Mouse (Mus musculus): ENCODE results near the gene Otud4. TPM values are rescaled to one million over a fixed set of nuclear protein-coding genes. Genes with fewer than 3 reads are reported as not detected.
"Not testable (repeated sequence)": the region's sequence is repeated elsewhere in the genome, so short reads cannot be mapped to it uniquely, and the experiment has no call there.

Gene Otud4
- polyA plus RNA-seq, 1 experiment from 2014 or later: 9.3 TPM

GRCm38 (mm10) chr8:79641119-79641518 is 1.7 kb downstream of the Otud4 start:
- no peaks in the 10 kb centered on the region for H3K27me3 ChIP-seq (replicated peaks)
- 26% methylated on average over 1 of the region's 1 CpGs for WGBS
- H3K9me3 ChIP-seq (replicated peaks): no peaks in the 10 kb centered on the region
- peak overlapping the region; percentile 61 for H3K4me3 ChIP-seq (replicated peaks)
- H3K9ac ChIP-seq (replicated peaks): peak overlapping the region; percentile 31; the same call in 1 of the 2 replicates
- H3K36me3 ChIP-seq: 0 out of 2 replicates have a peak, but pooled peaks cover 3% of the 10 kb centered on the region
- ATAC-seq (ENCODE audit: low FRiP score): no peak
- H3K27ac ChIP-seq (replicated peaks): no peak overlapping the region
- peaks cover 37% of the 10 kb centered on the region for H3K4me1 ChIP-seq
- peak overlapping the region; percentile 67 for H3K4me2 ChIP-seq

GRCm38 (mm10) chr8:79649569-79649968 is 10.2 kb downstream of the Otud4 start:
- Histone ChIP-seq H3K9me3 (replicated peaks) (no peaks in the 10 kb centered on the region), H3K27me3 (replicated peaks) (no peaks in the 10 kb centered on the region), H3K4me1 (no peaks in the 10 kb centered on the region), H3K4me3 (replicated peaks) (no peak overlapping the region), H3K9ac (replicated peaks) (no peak overlapping the region), H3K27ac (replicated peaks) (no peak overlapping the region), H3K4me2 (no peak overlapping the region), H3K36me3 (peaks cover 8% of the 10 kb centered on the region)
- no peak for ATAC-seq (ENCODE audit: low FRiP score)
- WGBS: 95% methylated on average over 4 of the region's 4 CpGs

GRCm38 (mm10) chr8:79650158-79650814 is 10.9 kb downstream of the Otud4 start:
- Histone ChIP-seq H3K27me3 (replicated peaks) (no peaks in the 10 kb centered on the region), H3K4me2 (no peak overlapping the region), H3K9me3 (replicated peaks) (no peaks in the 10 kb centered on the region), H3K4me1 (no peaks in the 10 kb centered on the region), H3K9ac (replicated peaks) (no peak overlapping the region), H3K4me3 (replicated peaks) (no peak overlapping the region), H3K27ac (replicated peaks) (no peak overlapping the region), H3K36me3 (peaks cover 11% of the 10 kb centered on the region)
- no peak for ATAC-seq (ENCODE audit: low FRiP score)
- 77% methylated on average over 1 of the region's 1 CpGs for WGBS

GRCm38 (mm10) chr8:79653736-79654135 is 14.3 kb downstream of the Otud4 start:
- 94% methylated on average over 4 of the region's 4 CpGs for WGBS
- ATAC-seq (ENCODE audit: low FRiP score): no peak
- no peaks in the 10 kb centered on the region for H3K9me3 ChIP-seq (replicated peaks)
- no peaks in the 10 kb centered on the region for H3K27me3 ChIP-seq (replicated peaks)
- H3K4me2 ChIP-seq: no peak overlapping the region
- peaks cover 12% of the 10 kb centered on the region for H3K36me3 ChIP-seq
- no peak overlapping the region for H3K4me3 ChIP-seq (replicated peaks)
- H3K27ac ChIP-seq (replicated peaks): no peak overlapping the region
- H3K9ac ChIP-seq (replicated peaks): no peak overlapping the region
- no peaks in the 10 kb centered on the region for H3K4me1 ChIP-seq

GRCm38 (mm10) chr8:79658715-79659114 is 19.3 kb downstream of the Otud4 start:
- H3K27ac ChIP-seq (replicated peaks); H3K4me2 ChIP-seq; H3K9me3 ChIP-seq (replicated peaks); H3K27me3 ChIP-seq (replicated peaks); H3K4me1 ChIP-seq; ATAC-seq (ENCODE audit: low FRiP score); H3K4me3 ChIP-seq (replicated peaks); H3K9ac ChIP-seq (replicated peaks): not testable (repeated sequence)
- WGBS: 97% methylated on average over 3 of the region's 4 CpGs
- peaks cover 34% of the 10 kb centered on the region for H3K36me3 ChIP-seq

- Histone ChIP-seq H3K36me3 (peaks cover 27% of the 10 kb centered on the region), H3K27ac (replicated peaks) (no peak overlapping the region), H3K4me1 (0 out of 2 replicates have a peak, but pooled peaks cover 7% of the 10 kb centered on the region), H3K4me3 (replicated peaks) (no peak overlapping the region), H3K4me2 (no peak overlapping the region), H3K27me3 (replicated peaks) (no peaks in the 10 kb centered on the region), H3K9ac (replicated peaks) (no peak overlapping the region), H3K9me3 (replicated peaks) (no peaks in the 10 kb centered on the region)
- ATAC-seq (ENCODE audit: low FRiP score): no peak
- WGBS: 80% methylated on average over 4 of the region's 4 CpGs
Observed at GRCm38 (mm10) chr8:79676461-79676860, 37.0 kb downstream of the Otud4 start.

- H3K9me3 ChIP-seq (replicated peaks): no peaks in the 10 kb centered on the region
- WGBS: 63% methylated on average over 5 of the region's 5 CpGs
Observed at GRCm38 (mm10) chr8:79679005-79679404, 39.6 kb downstream of the Otud4 start.

GRCm38 (mm10) chr8:79680083-79680482 is 40.7 kb downstream of the Otud4 start:
- ATAC-seq (ENCODE audit: low FRiP score); H3K9ac ChIP-seq (replicated peaks); H3K27me3 ChIP-seq (replicated peaks); H3K9me3 ChIP-seq (replicated peaks); H3K4me1 ChIP-seq; H3K27ac ChIP-seq (replicated peaks): not testable (repeated sequence)
- 59% methylated on average over 10 of the region's 10 CpGs for WGBS
- Histone ChIP-seq H3K36me3 (peaks cover 30% of the 10 kb centered on the region), H3K4me2 (peak overlapping the region; percentile 59), H3K4me3 (replicated peaks) (peak overlapping the region; percentile 30; the same call in 1 of the 2 replicates)

More at GRCm38 (mm10) chr8:79679005-79679404, 39.6 kb downstream of the Otud4 start:
- Histone ChIP-seq H3K9ac (replicated peaks) (no peak overlapping the region), H3K4me1 (0 out of 2 replicates have a peak, but pooled peaks cover 7% of the 10 kb centered on the region), H3K4me2 (no peak overlapping the region), H3K36me3 (peaks cover 24% of the 10 kb centered on the region), H3K27me3 (replicated peaks) (no peaks in the 10 kb centered on the region), H3K27ac (replicated peaks) (no peak overlapping the region), H3K4me3 (replicated peaks) (no peak overlapping the region)
- ATAC-seq (ENCODE audit: low FRiP score): no peak

GRCm38 (mm10) chr8:79680555-79680954 is 41.1 kb downstream of the Otud4 start:
- H3K4me2 ChIP-seq: peak overlapping the region; percentile 59
- H3K9me3 ChIP-seq (replicated peaks): no peaks in the 10 kb centered on the region
- H3K9ac ChIP-seq (replicated peaks): no peak overlapping the region
- 9% methylated on average over 34 of the region's 34 CpGs for WGBS
- ATAC-seq (ENCODE audit: low FRiP score): peak; percentile 59
- H3K27ac ChIP-seq (replicated peaks): no peak overlapping the region
- H3K36me3 ChIP-seq: peaks cover 31% of the 10 kb centered on the region
- peak overlapping the region; percentile 30 for H3K4me3 ChIP-seq (replicated peaks)
- H3K27me3 ChIP-seq (replicated peaks): no peaks in the 10 kb centered on the region
- H3K4me1 ChIP-seq: 0 out of 2 replicates have a peak, but pooled peaks cover 7% of the 10 kb centered on the region

GRCm38 (mm10) chr8:79680965-79681364 is 41.5 kb downstream of the Otud4 start:
- ATAC-seq (ENCODE audit: low FRiP score): 0 out of 2 replicates have a peak, but pooled peaks have one; percentile 69
- H3K4me1 ChIP-seq: 0 out of 2 replicates have a peak, but pooled peaks cover 7% of the 10 kb centered on the region
- H3K9ac ChIP-seq (replicated peaks): no peak overlapping the region
- H3K36me3 ChIP-seq: peaks cover 35% of the 10 kb centered on the region
- no peak overlapping the region for H3K27ac ChIP-seq (replicated peaks)
- peak overlapping the region; percentile 59 for H3K4me2 ChIP-seq
- 30% methylated on average over 2 of the region's 2 CpGs for WGBS
- no peaks in the 10 kb centered on the region for H3K27me3 ChIP-seq (replicated peaks)
- H3K9me3 ChIP-seq (replicated peaks): no peaks in the 10 kb centered on the region
- peak overlapping the region; percentile 30 for H3K4me3 ChIP-seq (replicated peaks)

- not testable (repeated sequence) for H3K27ac ChIP-seq (replicated peaks); H3K9ac ChIP-seq (replicated peaks); H3K4me1 ChIP-seq; H3K27me3 ChIP-seq (replicated peaks); H3K4me2 ChIP-seq; H3K9me3 ChIP-seq (replicated peaks); ATAC-seq (ENCODE audit: low FRiP score); H3K4me3 ChIP-seq (replicated peaks)
- H3K36me3 ChIP-seq: peaks cover 73% of the 10 kb centered on the region
- WGBS: 95% methylated on average over 5 of the region's 5 CpGs
Observed at GRCm38 (mm10) chr8:79685927-79686326, 46.5 kb downstream of the Otud4 start.

- no peaks in the 10 kb centered on the region for H3K27me3 ChIP-seq (replicated peaks)
- no peak for ATAC-seq (ENCODE audit: low FRiP score)
- 89% methylated on average over 2 of the region's 2 CpGs for WGBS
Observed at GRCm38 (mm10) chr8:79692531-79692930, 53.1 kb downstream of the Otud4 start.

More at GRCm38 (mm10) chr8:79692531-79692930, 53.1 kb downstream of the Otud4 start:
- Histone ChIP-seq H3K27ac (replicated peaks) (no peak overlapping the region), H3K9ac (replicated peaks) (no peak overlapping the region), H3K4me1 (no peaks in the 10 kb centered on the region), H3K9me3 (replicated peaks) (no peaks in the 10 kb centered on the region), H3K36me3 (peaks cover 61% of the 10 kb centered on the region), H3K4me3 (replicated peaks) (no peak overlapping the region), H3K4me2 (no peak overlapping the region)
